Mouse (Mus musculus) layer of hippocampus, postnatal 25 days (tissue): ENCODE measurements around the gene Trappc10. TPM values are rescaled to one million over a fixed set of nuclear protein-coding genes. Genes with fewer than 3 reads are reported as not detected.

Source experiments
- total RNA-seq, 2 experiments: library from RNA; stranded (reverse); gene quantifications; 2 replicates each; pipeline ENCODE4 v1.2.3; 2021

Gene Trappc10
- total RNA-seq, 2 experiments from 2014 or later: 79.5 to 80.8 TPM

Other genes starting within 250 kb of the Trappc10 start
- gene Pfkl, start 234.6 kb downstream of the Trappc10 start, total RNA-seq: 100 to 1,000 TPM; 205 to 206 TPM
- under 1 TPM in 1 of 2 experiments, not detected in 1; 0.22 TPM for gene Dnmt3l, start 202.7 kb downstream of the Trappc10 start, total RNA-seq
- gene Aire, start 201.0 kb downstream of the Trappc10 start, total RNA-seq: under 1 TPM; 0.16 to 0.27 TPM
- 1 to 10 TPM; 5.4 to 8.8 TPM for gene Icosl, start 175.3 kb downstream of the Trappc10 start, total RNA-seq
- 100 to 1,000 TPM; 117 to 139 TPM for gene D10Jhu81e, start 74.9 kb downstream of the Trappc10 start, total RNA-seq
- 10 to 100 TPM; 19.3 to 19.8 TPM for gene Pwp2, start 59.5 kb downstream of the Trappc10 start, total RNA-seq
- gene Agpat3, start 107.8 kb upstream of the Trappc10 start, total RNA-seq: 100 to 1,000 TPM; 233 TPM
- gene Rrp1, start 168.4 kb upstream of the Trappc10 start, total RNA-seq: 100 to 1,000 TPM; 332 to 335 TPM
- 10 to 100 TPM; 38.7 to 40.7 TPM for gene Cstb, start 181.0 kb upstream of the Trappc10 start, total RNA-seq
- 10 to 100 TPM; 88.2 to 97.2 TPM for gene Pdxk, start 220.3 kb upstream of the Trappc10 start, total RNA-seq